Mouse (Mus musculus) layer of hippocampus, postnatal 36 days (tissue): ENCODE measurements around the gene Olfr430. TPM values are rescaled to one million over a fixed set of nuclear protein-coding genes. Genes with fewer than 3 reads are reported as not detected.

Experiments
- total RNA-seq, 2 experiments: library from RNA; stranded (reverse); gene quantifications; 2 replicates each; pipeline ENCODE4 v1.2.3; 2021

Gene Olfr430
- total RNA-seq, 2 experiments from 2014 or later = not detected

Other genes starting within 250 kb of the Olfr430 start
- gene Ifi211, start 153.6 kb upstream of the Olfr430 start, total RNA-seq = not detected
- 10 to 100 TPM in 1 of 2 experiments, 1 to 10 TPM in 1; 8.6 to 13.0 TPM for gene Mndal, start 124.1 kb upstream of the Olfr430 start, total RNA-seq
- gene Ifi203, start 123.9 kb upstream of the Olfr430 start, total RNA-seq = 1 to 10 TPM; 5.2 to 5.6 TPM
- gene Ifi202b, start 83.9 kb upstream of the Olfr430 start, total RNA-seq = not detected
- gene Ifi205, start 34.8 kb upstream of the Olfr430 start, total RNA-seq = not detected
- gene Olfr433, start 25.9 kb upstream of the Olfr430 start, total RNA-seq = not detected
- gene Olfr432, start 17.4 kb upstream of the Olfr430 start, total RNA-seq = not detected
- not detected for gene Olfr429, start 17.7 kb downstream of the Olfr430 start, total RNA-seq
- gene Olfr427, start 30.3 kb downstream of the Olfr430 start, total RNA-seq = not detected
- gene Olfr231, start 54.6 kb downstream of the Olfr430 start, total RNA-seq = not detected
- gene Olfr424, start 64.9 kb downstream of the Olfr430 start, total RNA-seq = not detected
- gene Olfr420, start 89.0 kb downstream of the Olfr430 start, total RNA-seq = not detected
- under 1 TPM; 0.05 to 0.07 TPM for gene Spta1, start 106.2 kb downstream of the Olfr430 start, total RNA-seq
- gene Olfr419, start 185.5 kb downstream of the Olfr430 start, total RNA-seq = not detected